Mouse (Mus musculus) cortical plate, adult 2 months (tissue): ENCODE results near the gene Lrp1.

Experiments
- CTCF ChIP-seq: fragments of 200-500 bp; IDR thresholded peaks from 2 replicates; pipeline ENCODE4 v1.5.1; 2011; ENCODE audit warnings: mild to moderate bottlenecking, control low read depth, low read length; ENCODE audit not compliant: insufficient read depth; ENCODE audit errors: extremely low read depth
- POLR2A ChIP-seq: fragments of 200-500 bp; IDR thresholded peaks from 2 replicates; pipeline ENCODE4 v1.6.1; 2011; ENCODE audit warnings: mild to moderate bottlenecking, low read length, control low read depth; ENCODE audit not compliant: insufficient read depth; ENCODE audit errors: extremely low read depth

DNA sequence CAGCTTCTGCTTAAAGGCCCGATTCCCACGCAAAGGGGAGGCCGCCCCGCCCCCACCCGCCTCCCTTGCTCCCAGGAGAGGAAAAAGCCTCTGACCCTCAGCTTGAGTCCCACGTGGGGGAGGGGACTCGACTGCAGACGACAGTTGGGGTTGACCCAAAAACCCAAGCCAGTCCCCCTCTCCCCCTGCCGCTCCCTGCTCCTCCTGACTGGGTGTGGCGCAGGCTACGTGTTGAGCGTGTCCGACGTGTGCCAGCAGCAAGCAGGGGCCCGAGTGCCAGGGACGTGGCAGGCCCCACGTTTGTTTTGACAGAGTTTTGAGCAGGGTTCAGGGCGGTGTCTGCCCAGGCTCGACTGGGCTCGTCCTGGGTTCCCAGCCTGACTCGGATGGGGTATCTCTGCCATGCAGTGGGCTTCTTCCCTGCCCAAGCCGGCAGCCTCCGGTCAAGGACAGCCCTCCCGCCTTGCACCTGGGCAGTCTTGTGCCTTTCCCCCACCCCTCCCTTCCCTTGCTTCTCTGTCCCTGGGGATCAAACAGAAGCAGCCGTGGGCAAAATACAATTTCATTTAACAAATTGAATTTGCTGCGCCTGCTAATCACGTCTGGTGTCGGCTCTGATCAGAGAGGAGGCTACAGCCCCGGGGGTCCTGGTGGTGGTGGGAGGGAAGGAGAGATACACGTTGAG lies 104.2 kb downstream of the Lrp1 start:
- no peak for TF ChIP-seq CTCF
- no peak for TF ChIP-seq POLR2A
